Mouse (Mus musculus) lung, postnatal 4 days (tissue): Measurements from ENCODE around the gene Il31.
"Not testable (repeated sequence)": the region's sequence is repeated elsewhere in the genome, so short reads cannot be mapped to it uniquely, and the experiment has no call there.

Source experiments
- DNase-seq, 2 experiments: peaks; one replicate each; pipeline ENCODE4 v3.0.0; 2021

Gene Il31

DNA sequence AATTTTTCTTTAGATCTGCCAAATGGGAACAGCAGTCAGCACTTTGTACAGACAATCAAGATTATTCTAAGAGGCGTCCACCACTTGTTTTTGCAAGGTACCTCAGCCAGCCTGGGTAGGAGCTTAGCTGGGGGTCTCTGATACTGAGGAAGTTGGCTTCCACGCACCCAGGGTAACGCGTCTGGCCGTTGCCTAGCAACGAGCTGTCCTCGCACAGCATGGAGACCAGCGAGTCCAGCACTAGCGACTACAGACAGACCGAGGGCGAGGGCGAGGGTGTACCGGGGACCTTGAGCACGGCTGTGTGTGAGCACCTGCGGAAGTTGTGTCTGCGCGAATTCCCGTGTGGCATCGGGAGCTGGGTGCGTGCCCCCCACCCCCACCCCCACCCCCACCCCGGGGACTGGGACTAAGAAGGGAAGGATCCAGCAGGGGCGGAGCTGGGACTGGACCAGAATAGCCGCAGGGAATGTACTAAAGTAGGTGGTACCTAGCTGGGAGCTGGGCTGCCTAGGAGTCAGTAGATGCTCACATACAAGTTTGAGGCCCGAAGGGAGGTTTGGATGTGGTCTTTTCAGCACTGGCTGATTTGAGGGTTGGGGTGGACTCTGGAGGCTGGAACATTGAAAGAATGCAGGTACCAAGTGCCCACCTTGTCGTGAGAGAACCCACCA lies at the start of gene Il31, which contains the start of gene Lrrc43:
Gene Il31, minus strand, starts transcription at position 378 of the 674 bp plus-strand sequence.
Gene Lrrc43, plus strand, starts transcription at position 194 of the 674 bp plus-strand sequence.
- DNase-seq: no peak

GRCm38 (mm10) chr5:123533801-123534200 lies 44.5 kb upstream of the Il31 start:
- DNase-seq: no peak

- DNase-seq: peak in 1 of 2 experiments; percentile 3
Measured at GRCm38 (mm10) chr5:123530056-123530455, 40.8 kb upstream of the Il31 start.

GRCm38 (mm10) chr5:123528641-123529040 lies 39.4 kb upstream of the Il31 start:
- DNase-seq: peak in 1 of 2 experiments; percentile 1

DNA sequence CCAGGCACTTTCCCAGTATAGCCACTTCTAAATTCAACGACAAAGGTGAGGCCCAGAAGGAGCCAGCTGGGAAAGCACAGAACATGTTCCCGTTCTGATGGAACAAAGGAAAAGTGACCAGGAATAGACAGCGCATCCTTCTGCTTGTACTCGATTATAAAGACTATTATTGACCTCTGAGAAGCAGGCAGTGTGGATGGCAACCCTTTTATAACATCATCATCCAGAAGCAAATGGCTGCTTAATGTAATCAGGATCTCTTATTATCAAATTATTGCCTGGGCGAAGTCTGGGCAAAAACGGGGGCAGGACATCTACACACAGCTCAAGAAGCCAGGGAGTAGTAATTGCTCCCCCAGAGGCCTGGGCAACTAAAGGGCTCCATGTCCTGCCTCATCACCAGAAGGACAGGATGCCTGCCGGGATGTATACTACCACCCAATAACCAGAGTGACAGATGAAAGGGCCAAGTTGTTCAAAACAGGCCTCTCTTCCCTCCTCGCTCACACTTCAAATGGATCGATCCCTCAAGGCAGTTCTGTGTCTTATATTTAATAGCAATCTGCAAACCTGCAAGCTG lies 36.7 kb upstream of the Il31 start:
- DNase-seq: no peak

- DNase-seq: no peak
Measured at GRCm38 (mm10) chr5:123525281-123525680, 36.0 kb upstream of the Il31 start, which contains the start of gene Gm49027. Gm49027 (minus strand) TSS chr5:123525488.

DNA sequence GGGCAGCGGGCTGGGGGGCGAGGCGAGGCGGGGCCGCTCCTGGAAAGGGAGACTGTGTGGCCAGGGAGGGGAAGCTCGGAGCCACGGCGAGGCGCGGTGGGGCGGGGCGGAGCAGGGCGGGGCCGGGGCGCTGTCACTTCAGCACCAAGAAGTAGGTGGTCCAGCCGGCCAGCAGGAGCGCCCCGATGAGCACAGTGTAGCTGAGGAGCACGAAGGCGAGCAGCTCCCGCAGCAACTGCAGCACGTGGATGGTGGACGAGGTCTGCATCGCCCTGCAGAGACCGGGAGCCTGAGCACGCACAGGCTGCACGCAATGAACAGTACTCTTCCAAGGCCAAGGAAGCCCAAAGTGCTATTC lies 35.1 kb upstream of the Il31 start:
- no peak for DNase-seq

- DNase-seq: peak; percentile 99
Measured at GRCm38 (mm10) chr5:123523692-123524392, 34.6 kb upstream of the Il31 start, which contains the start of gene Diablo. Diablo (minus strand) TSS chr5:123524176.

- no peak for DNase-seq
Measured at GRCm38 (mm10) chr5:123522166-123522565, 32.9 kb upstream of the Il31 start.

- no peak for DNase-seq
Measured at GRCm38 (mm10) chr5:123521621-123522020, 32.3 kb upstream of the Il31 start.

DNA sequence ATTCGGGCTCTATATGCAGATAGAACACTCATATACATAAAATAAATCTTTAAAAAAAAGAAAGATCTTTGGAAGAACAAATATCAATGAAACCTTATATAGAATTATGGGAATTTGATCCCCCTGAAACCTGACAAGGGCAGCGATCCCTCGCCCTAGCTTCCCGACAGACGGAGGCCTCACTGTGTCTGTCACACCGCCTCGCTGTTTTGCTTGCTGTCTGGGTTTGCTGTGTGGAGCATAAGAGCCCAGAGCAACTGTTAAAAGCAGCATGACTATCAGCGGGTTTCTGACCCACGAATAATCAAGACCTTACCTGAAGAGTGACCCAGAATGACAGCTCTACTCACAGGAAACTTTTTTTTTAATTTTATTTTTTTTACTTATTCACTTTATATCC lies 31.4 kb upstream of the Il31 start:
- peak in 1 of 2 experiments; percentile 9 for DNase-seq

- no peak for DNase-seq
Measured at GRCm38 (mm10) chr5:123514871-123515270, 25.6 kb upstream of the Il31 start.

GRCm38 (mm10) chr5:123512102-123512501 lies 22.8 kb upstream of the Il31 start:
- no peak for DNase-seq

DNA sequence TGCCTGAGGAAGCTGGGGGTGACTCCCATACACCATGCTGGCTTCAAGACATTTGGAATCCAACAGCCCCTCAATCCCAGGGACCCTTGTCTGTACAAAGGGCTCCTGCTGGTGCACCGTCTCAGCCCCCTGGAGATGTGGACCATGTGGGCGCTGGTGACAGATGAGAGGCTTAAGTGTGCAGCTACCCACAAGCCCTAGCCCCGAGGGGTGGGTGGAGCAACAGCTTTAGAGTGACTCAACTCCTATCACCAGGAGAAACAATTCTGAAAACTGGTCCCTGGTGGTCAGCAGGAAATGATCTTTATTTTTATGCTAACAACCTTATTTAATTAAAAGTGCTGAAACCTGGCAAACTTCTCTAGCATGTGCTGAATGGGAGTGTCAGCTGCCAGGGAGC lies 22.1 kb upstream of the Il31 start:
- DNase-seq: not testable (repeated sequence)

GRCm38 (mm10) chr5:123510160-123510559 lies 20.9 kb upstream of the Il31 start, which contains the start of gene B3gnt4:
B3gnt4 (plus strand) TSS chr5:123510460.
- DNase-seq: no peak

- no peak for DNase-seq
Measured at GRCm38 (mm10) chr5:123508921-123509320, 19.6 kb upstream of the Il31 start.

DNA sequence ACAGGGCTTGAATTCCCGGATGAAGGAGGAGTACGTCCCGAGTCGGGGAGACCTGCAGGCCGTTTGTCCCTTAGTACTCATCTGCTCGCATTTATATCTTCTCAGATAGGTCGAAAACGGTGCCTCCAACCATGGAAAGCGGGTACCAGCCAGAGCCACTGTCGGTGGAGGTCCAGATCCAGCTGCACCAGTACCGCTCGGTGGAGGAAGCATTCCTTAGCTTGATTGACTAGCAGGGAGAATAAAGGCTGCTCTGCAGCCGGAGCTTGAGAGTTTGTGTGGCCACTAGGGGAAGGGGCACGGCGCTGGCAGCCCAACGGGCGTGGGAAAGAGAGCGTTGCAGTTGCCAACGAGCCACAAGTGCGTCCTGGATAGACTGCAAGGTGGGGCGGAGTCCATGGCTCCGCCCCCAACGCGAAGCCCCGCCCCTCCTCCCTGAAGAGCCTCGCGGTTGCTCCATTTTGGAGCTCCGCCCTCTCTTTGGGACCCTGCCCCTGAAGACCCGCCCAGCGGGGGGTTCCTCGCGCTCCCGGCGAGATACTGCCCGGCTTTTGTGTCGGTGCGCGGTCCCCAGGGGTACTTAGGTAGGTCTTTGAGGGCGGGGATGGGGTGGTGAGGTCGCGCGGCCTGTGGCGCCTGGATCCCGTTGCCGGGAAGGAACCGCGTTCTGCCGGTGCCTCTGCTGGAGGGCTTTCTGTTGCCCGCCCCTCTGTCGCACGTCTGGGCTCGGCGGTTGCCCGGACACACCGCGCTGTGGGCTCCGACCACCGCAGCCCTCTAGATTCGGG lies 18.8 kb upstream of the Il31 start:
- DNase-seq: peak; percentile 85 to 86

- no peak for DNase-seq
Measured at GRCm38 (mm10) chr5:123501973-123502372, 12.7 kb upstream of the Il31 start.

DNA sequence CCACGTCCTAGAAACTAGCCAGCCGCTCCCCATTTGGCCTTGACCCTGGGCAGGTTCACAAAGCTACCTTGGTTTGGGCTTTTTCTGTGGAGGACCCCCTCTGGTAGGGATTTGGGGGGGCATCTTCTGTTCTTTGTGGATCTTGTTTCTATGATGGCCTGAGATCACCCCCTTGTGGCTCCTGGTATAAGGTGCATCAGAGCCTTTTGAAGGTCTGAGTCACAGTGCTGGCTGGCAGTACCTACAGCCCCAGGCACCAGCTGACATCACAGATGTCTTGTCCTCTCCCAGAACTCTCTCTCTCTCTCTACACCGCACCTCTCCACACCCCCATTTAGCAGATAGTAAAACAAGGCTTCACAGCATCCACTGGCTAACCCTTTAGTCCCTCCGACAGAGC lies 10.4 kb upstream of the Il31 start:
- peak in 1 of 2 experiments; percentile 27 for DNase-seq

- DNase-seq: no peak
Measured at GRCm38 (mm10) chr5:123489935-123490334, 646 bp upstream of the Il31 start.

GRCm38 (mm10) chr5:123487659-123488395 lies 1.5 kb downstream of the Il31 start:
- no peak for DNase-seq

DNA sequence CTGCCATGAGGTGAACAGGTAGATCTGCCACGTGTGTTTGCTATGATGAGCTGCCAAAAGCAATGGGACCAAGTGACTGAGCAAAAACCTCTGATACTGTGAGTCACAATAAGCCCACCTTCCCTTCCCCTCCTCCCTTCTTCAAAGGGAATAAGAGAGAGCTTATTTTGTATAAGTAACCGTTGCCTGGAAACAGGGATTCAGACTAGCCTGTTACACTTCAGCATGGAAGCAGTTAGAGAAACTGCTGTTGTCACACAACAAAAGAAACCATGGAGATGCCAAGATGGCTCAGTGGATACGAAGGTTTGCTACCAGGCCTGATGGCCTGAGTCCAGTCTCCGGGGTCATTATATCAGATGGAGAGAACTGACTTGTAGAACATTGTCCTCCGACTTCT lies 15.5 kb downstream of the Il31 start:
- no peak for DNase-seq
